Mouse (Mus musculus): ENCODE data around the gene Dhx37.
"Not testable (repeated sequence)": the region's sequence is repeated elsewhere in the genome, so short reads cannot be mapped to it uniquely, and the experiment has no call there.

- TF ChIP-seq ZNF384 (IDR thresholded peaks at IDR 0.05; ENCODE audit: low read depth, low read length); HCFC1 (IDR thresholded peaks at IDR 0.05; ENCODE audit: borderline replicate concordance, insufficient read depth, low read length); MAFK (IDR thresholded peaks at IDR 0.05; ENCODE audit: insufficient read depth, low read depth, low read length): not testable (repeated sequence)
Measured at GRCm38 (mm10) chr5:125412536-125412935, 21.4 kb downstream of the Dhx37 start.
